Mouse (Mus musculus) liver, embryonic 14.5 days (tissue): Measurements from ENCODE around the gene Ccdc106. TPM values are rescaled to one million over a fixed set of nuclear protein-coding genes. Genes with fewer than 3 reads are reported as not detected.

ENCODE experiments used
- ATAC-seq: fragments of 200-750 bp; cut with Nextera tagmentation; 2 replicates; pipeline ENCODE4 v1.8.0; 2017; ENCODE audit warnings: moderate number of reproducible peaks, mild to moderate bottlenecking, moderate library complexity; ENCODE audit not compliant: insufficient read depth
- DNase-seq, 3 experiments: peaks; one replicate each; pipeline ENCODE4 v3.0.0-alpha.2; 2012 to 2013; ENCODE audit warnings: low read depth in 3 of 3, low spot score in 3 of 3
- H3K27ac ChIP-seq: fragments of 300-500 bp; sonication (generic); 2 replicates; pipeline ENCODE4 v1.5.1; 2014; ENCODE audit warnings: moderate library complexity, mild to moderate bottlenecking, control low read depth, inconsistent platforms
- H3K27me3 ChIP-seq: fragments of 300-500 bp; sonication (generic); 2 replicates; pipeline ENCODE4 v1.6.1; 2014; ENCODE audit warnings: mild to moderate bottlenecking, low read length, moderate library complexity; ENCODE audit not compliant: control insufficient read depth, insufficient read depth
- H3K36me3 ChIP-seq: fragments of 300-500 bp; sonication (generic); replicated peaks from 2 replicates; pipeline ENCODE4 v1.6.1; 2014; ENCODE audit warnings: low read depth; ENCODE audit not compliant: control insufficient read depth, insufficient read depth
- H3K4me1 ChIP-seq, 2 experiments: fragments of 200-500 bp in 1 of 2; fragments of 300-500 bp in 1 of 2; sonication (generic) in 1 of 2; replicated peaks; 2 replicates each; pipeline ENCODE4 v1.6.1; 2012 to 2014; ENCODE audit warnings: antibody characterized with exemption in 1 of 2, inconsistent platforms in 1 of 2, low read length in 1 of 2; ENCODE audit not compliant: control insufficient read depth in 2 of 2, insufficient read depth in 2 of 2
- H3K4me2 ChIP-seq: fragments of 300-500 bp; sonication (generic); 2 replicates; pipeline ENCODE4 v1.6.1; 2014; ENCODE audit warnings: low read depth, mild to moderate bottlenecking, control low read depth, moderate library complexity
- H3K4me3 ChIP-seq, 2 experiments: fragments of 200-500 bp in 1 of 2; fragments of 300-500 bp in 1 of 2; sonication (generic) in 1 of 2; 2 replicates each; pipeline ENCODE4 v1.5.1; 2012 to 2014; ENCODE audit warnings: low read depth in 2 of 2, low read length in 2 of 2, mild to moderate bottlenecking in 2 of 2, control low read depth in 1 of 2, inconsistent platforms in 1 of 2, moderate library complexity in 1 of 2; ENCODE audit not compliant: insufficient read depth in 1 of 2
- H3K9ac ChIP-seq: fragments of 300-500 bp; sonication (generic); replicated peaks from 2 replicates; pipeline ENCODE4 v1.6.1; 2014; ENCODE audit warnings: mild to moderate bottlenecking, control low read depth, moderate library complexity
- H3K9me3 ChIP-seq: fragments of 300-500 bp; sonication (generic); 2 replicates; pipeline ENCODE4 v1.6.1; 2016; ENCODE audit warnings: low read length, mixed read lengths; ENCODE audit not compliant: control insufficient read depth
- CTCF ChIP-seq: IDR thresholded peaks from 2 replicates; pipeline ENCODE4 v1.5.1; 2016; ENCODE audit warnings: antibody characterized with exemption, low read depth, control low read depth
- EP300 ChIP-seq: IDR thresholded peaks from 2 replicates; pipeline ENCODE4 v1.6.1; 2016; ENCODE audit warnings: antibody characterized with exemption, low read depth
- WGBS: fragments of 180-500 bp; shearing (Covaris S2); extraction: QIAGEN DNeasy Blood & Tissue Kit; methylation state at CpG from one replicate; pipeline ENCODE4 v1.1.7; 2014; ENCODE audit not compliant: insufficient replicate concordance; 5-methylcytosine and 5-hydroxymethylcytosine counted together
- polyA plus RNA-seq, 2 experiments: library from polyadenylated mRNA; depleted of rRNA in 1 of 2; stranded (reverse) in 1 of 2; unstranded in 1 of 2; fragments of >200 nt; fragmentation: Nextera tagmentation in 1 of 2; extraction: Ambion mirVana in 1 of 2; gene quantifications; 2 replicates each; pipeline versions ENCODE4 v1.2.1 to v1.2.3; 2012 to 2014

Gene Ccdc106
- polyA plus RNA-seq, 2 experiments, result 0.24 to 0.64 TPM

- H3K27me3 ChIP-seq, result no peaks in the 10 kb centered on the region
- no peak overlapping the region for H3K27ac ChIP-seq
- no peaks in the 10 kb centered on the region for H3K36me3 ChIP-seq
- ATAC-seq (no peak), DNase-seq (no peak)
- WGBS, result 78% methylated on average over 7 of the region's 7 CpGs
- no peaks in the 10 kb centered on the region for H3K9me3 ChIP-seq
- no peak for TF ChIP-seq EP300
- peak; percentile 52 for TF ChIP-seq CTCF
- no peak overlapping the region for H3K9ac ChIP-seq
- H3K4me3 ChIP-seq, result no peak overlapping the region
- H3K4me2 ChIP-seq, result no peak overlapping the region
- no peaks in the 10 kb centered on the region for H3K4me1 ChIP-seq
Observed at GRCm38 (mm10) chr7:4976832-4977231, 43.5 kb upstream of the Ccdc106 start.

GRCm38 (mm10) chr7:4988250-4988649 lies 32.1 kb upstream of the Ccdc106 start:
- H3K4me3 ChIP-seq, result no peak overlapping the region
- no peaks in the 10 kb centered on the region for H3K4me1 ChIP-seq
- H3K9ac ChIP-seq, result no peak overlapping the region
- no peaks in the 10 kb centered on the region for H3K36me3 ChIP-seq
- H3K4me2 ChIP-seq, result no peak overlapping the region
- DNase-seq (no peak), ATAC-seq (no peak)
- no peaks in the 10 kb centered on the region for H3K9me3 ChIP-seq
- TF ChIP-seq EP300 (no peak), CTCF (no peak)
- WGBS, result 21% methylated on average over 2 of the region's 2 CpGs
- no peak overlapping the region for H3K27ac ChIP-seq
- H3K27me3 ChIP-seq, result peaks cover 1% of the 10 kb centered on the region; the same call in 1 of the 2 replicates

GRCm38 (mm10) chr7:4993347-4993998 lies 26.9 kb upstream of the Ccdc106 start:
- H3K9ac ChIP-seq, result no peak overlapping the region
- no peak overlapping the region for H3K4me2 ChIP-seq
- DNase-seq (no peak), ATAC-seq (no peak)
- no peaks in the 10 kb centered on the region for H3K36me3 ChIP-seq
- H3K27me3 ChIP-seq, result peaks cover 20% of the 10 kb centered on the region
- no peaks in the 10 kb centered on the region for H3K9me3 ChIP-seq
- no peak overlapping the region for H3K4me3 ChIP-seq
- no peak overlapping the region for H3K27ac ChIP-seq
- WGBS, result 36% methylated on average over 55 of the region's 55 CpGs
- no peaks in the 10 kb centered on the region for H3K4me1 ChIP-seq
- TF ChIP-seq CTCF, result no peak
- TF ChIP-seq EP300, result no peak

- DNase-seq (no peak), ATAC-seq (no peak)
- WGBS, result 42% methylated on average over 58 of the region's 59 CpGs
- H3K4me3 ChIP-seq, result no peak overlapping the region
- TF ChIP-seq CTCF (no peak), EP300 (no peak)
- no peak overlapping the region for H3K9ac ChIP-seq
- H3K27ac ChIP-seq, result no peak overlapping the region
- no peaks in the 10 kb centered on the region for H3K36me3 ChIP-seq
- H3K9me3 ChIP-seq, result no peaks in the 10 kb centered on the region
- H3K4me1 ChIP-seq, result no peaks in the 10 kb centered on the region
- no peak overlapping the region for H3K4me2 ChIP-seq
- peaks cover 20% of the 10 kb centered on the region for H3K27me3 ChIP-seq
Observed at GRCm38 (mm10) chr7:4993999-4994788, 26.2 kb upstream of the Ccdc106 start.

GRCm38 (mm10) chr7:4995268-4996002 lies 24.9 kb upstream of the Ccdc106 start:
- H3K36me3 ChIP-seq, result no peaks in the 10 kb centered on the region
- ATAC-seq (no peak; the same call in 1 of the 2 replicates), DNase-seq (no peak)
- peaks cover 20% of the 10 kb centered on the region for H3K27me3 ChIP-seq
- H3K4me2 ChIP-seq, result peak overlapping the region; percentile 54
- no peak for TF ChIP-seq EP300
- TF ChIP-seq CTCF, result no peak
- no peaks in the 10 kb centered on the region for H3K4me1 ChIP-seq
- WGBS, result 6% methylated on average over 19 of the region's 19 CpGs
- H3K9me3 ChIP-seq, result no peaks in the 10 kb centered on the region
- 0 out of 2 replicates have a peak overlapping the region, but pooled peaks have one; percentile 20 for H3K9ac ChIP-seq
- no peak overlapping the region for H3K27ac ChIP-seq
- peak overlapping the region; percentile 54 to 55 for H3K4me3 ChIP-seq
